Mouse (Mus musculus) forebrain, embryonic 12.5 days (tissue): Measurements from ENCODE around the gene Cdh8. TPM values are rescaled to one million over a fixed set of nuclear protein-coding genes. Genes with fewer than 3 reads are reported as not detected.

Source experiments
- ATAC-seq: fragments of 200-750 bp; cut with Nextera tagmentation; 2 replicates; pipeline ENCODE4 v1.8.0; 2017; ENCODE audit warnings: moderate TSS enrichment; ENCODE audit not compliant: low FRiP score
- H3K27ac ChIP-seq: fragments of 300-500 bp; sonication (generic); 2 replicates; pipeline ENCODE4 v1.5.1; 2016; ENCODE audit warnings: mild to moderate bottlenecking
- H3K27me3 ChIP-seq: fragments of 300-500 bp; sonication (generic); 2 replicates; pipeline ENCODE4 v1.6.1; 2016; ENCODE audit warnings: mild to moderate bottlenecking
- H3K36me3 ChIP-seq: fragments of 300-500 bp; sonication (generic); replicated peaks from 2 replicates; pipeline ENCODE4 v1.6.1; 2016; ENCODE audit warnings: mild to moderate bottlenecking
- H3K4me1 ChIP-seq: fragments of 300-500 bp; sonication (generic); 2 replicates; pipeline ENCODE4 v1.6.1; 2016
- H3K4me2 ChIP-seq: fragments of 300-500 bp; sonication (generic); 2 replicates; pipeline ENCODE4 v1.6.1; 2016; ENCODE audit warnings: mild to moderate bottlenecking, moderate library complexity
- H3K4me3 ChIP-seq: fragments of 300-500 bp; sonication (generic); replicated peaks from 2 replicates; pipeline ENCODE4 v1.5.1; 2016; ENCODE audit warnings: mild to moderate bottlenecking
- H3K9ac ChIP-seq: fragments of 300-500 bp; sonication (generic); 2 replicates; pipeline ENCODE4 v1.6.1; 2016; ENCODE audit warnings: mild to moderate bottlenecking
- H3K9me3 ChIP-seq: fragments of 300-500 bp; sonication (generic); 2 replicates; pipeline ENCODE4 v1.6.1; 2016
- WGBS: fragments of 180-500 bp; shearing (Covaris S2); methylation state at CpG from one replicate; pipeline ENCODE4 v1.1.7; 2016; 5-methylcytosine and 5-hydroxymethylcytosine counted together
- polyA plus RNA-seq: library from polyadenylated mRNA; unstranded; fragments of >200 nt; fragmentation: Nextera tagmentation; extraction: Ambion mirVana; gene quantifications from 2 replicates; pipeline ENCODE4 v1.2.1, GENCODE M21; 2016

Cdh8 gene
- polyA plus RNA-seq = 15.9 and 16.9 TPM in 2 replicates

DNA sequence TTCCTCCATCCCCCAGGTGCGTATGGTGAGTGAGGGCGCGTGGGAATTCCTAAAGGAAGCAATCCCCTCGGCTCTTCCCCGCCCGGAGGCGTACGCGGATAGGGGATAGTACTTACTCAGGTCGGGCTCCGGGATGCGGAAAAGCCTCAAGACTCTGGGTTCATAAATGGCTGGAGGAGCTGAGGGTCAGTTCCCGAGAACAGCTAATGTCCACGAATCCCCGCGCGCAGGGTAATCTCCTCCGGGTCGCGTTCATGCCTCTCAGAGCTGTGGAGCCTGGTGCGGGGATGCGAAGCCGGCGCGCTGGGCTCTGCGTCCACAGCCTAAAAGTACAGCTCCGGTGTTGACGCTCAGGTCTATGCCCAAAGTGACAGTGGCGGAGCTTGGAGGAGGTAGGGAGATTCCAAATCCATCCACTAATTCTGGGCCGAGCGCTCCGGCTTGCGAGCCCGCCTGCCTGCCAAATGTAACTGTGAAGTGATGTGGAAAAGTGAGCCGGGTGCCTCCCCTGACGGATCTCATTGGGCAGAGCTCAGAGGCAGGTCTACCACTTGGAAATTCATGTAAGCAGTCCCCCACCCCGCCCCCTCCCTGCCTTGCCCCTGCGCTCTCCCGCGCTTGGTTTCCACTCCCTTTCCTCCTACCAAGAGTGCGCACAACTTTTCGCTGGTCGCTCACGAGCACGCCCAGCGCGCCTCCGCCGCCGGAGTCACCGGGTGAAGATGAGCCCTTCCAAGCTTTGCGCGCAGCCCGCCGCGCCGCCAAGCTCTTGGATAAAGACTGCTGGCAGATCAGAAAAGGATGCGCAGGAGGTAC is at the start of gene Cdh8:
TSS of gene Cdh8 (minus strand) at position 506 of the 816 bp plus-strand sequence.
- H3K9me3 ChIP-seq = no peaks in the 10 kb centered on the region

DNA sequence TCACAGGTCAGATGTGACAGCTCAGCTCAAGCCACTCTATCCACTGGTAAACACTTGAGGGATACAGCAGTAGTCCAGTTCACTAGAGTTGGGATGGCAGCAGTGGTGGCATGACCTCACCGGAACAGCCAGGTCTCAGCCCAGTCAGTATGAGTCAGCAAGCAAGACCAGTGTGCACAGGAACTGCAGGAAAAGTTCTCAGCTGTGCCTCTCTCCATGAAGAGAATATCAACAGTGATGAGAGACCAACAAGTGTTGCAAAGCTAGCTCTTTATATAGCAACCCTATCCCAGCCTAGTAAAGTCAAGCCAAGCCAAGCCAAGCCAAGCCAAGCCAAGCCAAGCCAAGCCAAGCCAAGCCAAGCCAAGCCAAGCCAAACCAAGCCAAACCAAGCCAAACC is 30.2 kb upstream of the Cdh8 start:
- no peak overlapping the region for H3K4me3 ChIP-seq
- no peaks in the 10 kb centered on the region for H3K9me3 ChIP-seq
- no peaks in the 10 kb centered on the region for H3K36me3 ChIP-seq
- no peak overlapping the region for H3K9ac ChIP-seq
- WGBS = 97% methylated on average over 1 of the region's 1 CpGs
- no peaks in the 10 kb centered on the region for H3K27me3 ChIP-seq
- no peak for ATAC-seq
- no peaks in the 10 kb centered on the region for H3K4me1 ChIP-seq
- H3K27ac ChIP-seq = no peak overlapping the region
- no peak overlapping the region for H3K4me2 ChIP-seq

More for the DNA sequence above, at the start of gene Cdh8:
- peak; percentile 79 for ATAC-seq
- Histone ChIP-seq H3K9ac (peak within 1 kb of the TSS; percentile 65), H3K4me1 (peaks cover 28% of the 10 kb centered on the region), H3K27ac (peak within 1 kb of the TSS; percentile 50), H3K27me3 (peaks cover 21% of the 10 kb centered on the region), H3K36me3 (no peaks in the 10 kb centered on the region), H3K4me3 (peak within 1 kb of the TSS; percentile 56), H3K4me2 (peak within 1 kb of the TSS; percentile 93)
- under 1% methylated on average over 58 of the region's 58 CpGs for WGBS

DNA sequence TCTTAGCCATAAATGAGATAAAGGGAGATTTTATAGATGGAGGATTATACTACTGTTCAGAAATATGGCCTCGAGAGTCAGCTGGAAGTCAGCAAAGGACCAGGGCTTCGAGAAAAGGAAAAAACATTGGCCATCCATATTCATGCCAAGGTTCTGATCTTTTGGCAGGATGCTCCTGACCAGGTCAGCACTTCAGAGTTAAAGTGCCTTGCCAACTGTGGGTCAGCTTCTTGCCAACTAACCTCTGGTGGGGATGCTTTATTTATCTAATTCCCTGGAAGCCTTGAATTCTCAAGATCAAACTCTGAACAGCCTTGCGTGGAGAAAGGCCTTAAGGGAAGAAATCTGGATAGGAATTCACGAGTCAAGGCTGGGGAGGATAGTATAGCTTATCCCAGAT is 9.6 kb upstream of the Cdh8 start:
- 83% methylated on average over 4 of the region's 4 CpGs for WGBS

DNA sequence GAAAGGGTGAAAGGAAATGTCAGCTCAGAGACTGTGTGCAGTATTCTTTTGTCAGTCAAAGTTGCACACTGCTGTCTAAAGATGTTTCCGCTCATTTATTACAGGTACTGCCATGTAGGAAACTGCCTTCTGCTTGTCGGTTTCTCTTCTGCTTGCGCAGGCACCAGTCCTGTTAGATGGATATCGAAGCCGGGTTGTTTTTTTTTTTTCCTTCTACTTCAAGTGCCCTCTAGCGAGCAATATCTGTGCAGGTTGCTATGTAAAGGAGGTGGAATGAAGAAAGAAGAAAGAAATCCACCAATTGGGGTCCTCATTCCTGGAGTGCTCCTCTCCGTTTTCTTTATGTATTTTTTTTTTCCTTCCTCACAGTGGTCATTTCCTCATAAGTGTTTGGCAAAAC is 5.2 kb upstream of the Cdh8 start:
- peaks cover 18% of the 10 kb centered on the region for H3K27me3 ChIP-seq
- no peaks in the 10 kb centered on the region for H3K9me3 ChIP-seq
- peak overlapping the region; percentile 46 for H3K4me2 ChIP-seq
- no peak overlapping the region for H3K27ac ChIP-seq
- H3K4me3 ChIP-seq = no peak overlapping the region; the same call in 1 of the 2 replicates
- 10% methylated on average over 7 of the region's 7 CpGs for WGBS
- H3K9ac ChIP-seq = no peak overlapping the region
- peaks cover 21% of the 10 kb centered on the region for H3K4me1 ChIP-seq
- peak; percentile 15; the same call in 1 of the 2 replicates for ATAC-seq
- no peaks in the 10 kb centered on the region for H3K36me3 ChIP-seq

More for the DNA sequence above, 9.6 kb upstream of the Cdh8 start:
- no peaks in the 10 kb centered on the region for H3K27me3 ChIP-seq
- no peak overlapping the region for H3K27ac ChIP-seq
- no peak overlapping the region for H3K4me2 ChIP-seq
- H3K4me3 ChIP-seq = no peak overlapping the region
- ATAC-seq = no peak
- H3K36me3 ChIP-seq = no peaks in the 10 kb centered on the region
- no peaks in the 10 kb centered on the region for H3K9me3 ChIP-seq
- H3K9ac ChIP-seq = no peak overlapping the region
- peaks cover 7% of the 10 kb centered on the region for H3K4me1 ChIP-seq

DNA sequence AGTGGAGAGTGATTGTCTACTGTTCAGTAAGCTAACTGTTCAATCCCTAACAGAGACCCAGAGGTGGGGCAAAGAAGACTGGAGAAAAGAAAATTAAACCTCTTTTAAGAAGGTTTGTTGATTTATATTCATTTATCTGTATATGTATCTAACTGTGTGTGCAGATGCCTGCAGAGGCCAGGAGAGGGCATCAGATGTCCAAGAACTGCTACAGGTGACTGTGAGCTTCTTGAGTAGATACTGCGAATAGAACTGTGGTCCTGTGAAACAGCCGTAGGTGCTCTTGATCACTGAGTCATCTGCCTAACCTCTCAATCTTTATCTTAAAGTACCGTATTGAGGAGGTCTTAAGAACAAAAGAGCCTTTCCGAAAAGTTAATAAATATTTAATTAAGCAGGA is 3.5 kb upstream of the Cdh8 start:
- no peak overlapping the region for H3K4me2 ChIP-seq
- H3K4me3 ChIP-seq = no peak overlapping the region
- peaks cover 21% of the 10 kb centered on the region for H3K27me3 ChIP-seq
- no peaks in the 10 kb centered on the region for H3K36me3 ChIP-seq
- H3K9ac ChIP-seq = no peak overlapping the region
- no peak for ATAC-seq
- no peak overlapping the region for H3K27ac ChIP-seq
- H3K4me1 ChIP-seq = peaks cover 27% of the 10 kb centered on the region
- 92% methylated on average over 4 of the region's 4 CpGs for WGBS
- no peaks in the 10 kb centered on the region for H3K9me3 ChIP-seq

DNA sequence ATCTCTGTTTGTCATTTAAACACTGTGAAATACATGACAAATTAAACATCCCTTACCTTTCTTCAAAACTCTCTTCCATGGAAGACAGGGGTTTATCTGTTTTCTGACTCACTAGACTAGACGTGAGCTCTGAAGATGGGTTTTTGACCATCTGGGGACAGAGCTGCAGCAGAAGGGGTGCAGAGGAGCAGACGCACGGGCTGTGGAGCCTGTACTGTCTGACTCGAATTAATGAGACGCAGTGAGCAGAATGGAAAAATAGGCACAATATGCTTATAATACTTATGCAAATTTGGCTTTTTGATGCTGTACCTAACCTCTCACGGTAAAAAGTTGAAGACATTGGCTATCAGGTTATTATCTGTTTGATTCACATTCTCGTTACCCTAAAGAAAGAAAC is 1.2 kb upstream of the Cdh8 start:
- Histone ChIP-seq H3K4me1 (peaks cover 35% of the 10 kb centered on the region), H3K27me3 (peaks cover 21% of the 10 kb centered on the region), H3K9me3 (no peaks in the 10 kb centered on the region), H3K27ac (no peak overlapping the region), H3K36me3 (no peaks in the 10 kb centered on the region), H3K4me3 (peak overlapping the region; percentile 56), H3K9ac (no peak overlapping the region; the same call in 1 of the 2 replicates), H3K4me2 (peak overlapping the region; percentile 93)
- no peak for ATAC-seq
- 19% methylated on average over 7 of the region's 7 CpGs for WGBS

DNA sequence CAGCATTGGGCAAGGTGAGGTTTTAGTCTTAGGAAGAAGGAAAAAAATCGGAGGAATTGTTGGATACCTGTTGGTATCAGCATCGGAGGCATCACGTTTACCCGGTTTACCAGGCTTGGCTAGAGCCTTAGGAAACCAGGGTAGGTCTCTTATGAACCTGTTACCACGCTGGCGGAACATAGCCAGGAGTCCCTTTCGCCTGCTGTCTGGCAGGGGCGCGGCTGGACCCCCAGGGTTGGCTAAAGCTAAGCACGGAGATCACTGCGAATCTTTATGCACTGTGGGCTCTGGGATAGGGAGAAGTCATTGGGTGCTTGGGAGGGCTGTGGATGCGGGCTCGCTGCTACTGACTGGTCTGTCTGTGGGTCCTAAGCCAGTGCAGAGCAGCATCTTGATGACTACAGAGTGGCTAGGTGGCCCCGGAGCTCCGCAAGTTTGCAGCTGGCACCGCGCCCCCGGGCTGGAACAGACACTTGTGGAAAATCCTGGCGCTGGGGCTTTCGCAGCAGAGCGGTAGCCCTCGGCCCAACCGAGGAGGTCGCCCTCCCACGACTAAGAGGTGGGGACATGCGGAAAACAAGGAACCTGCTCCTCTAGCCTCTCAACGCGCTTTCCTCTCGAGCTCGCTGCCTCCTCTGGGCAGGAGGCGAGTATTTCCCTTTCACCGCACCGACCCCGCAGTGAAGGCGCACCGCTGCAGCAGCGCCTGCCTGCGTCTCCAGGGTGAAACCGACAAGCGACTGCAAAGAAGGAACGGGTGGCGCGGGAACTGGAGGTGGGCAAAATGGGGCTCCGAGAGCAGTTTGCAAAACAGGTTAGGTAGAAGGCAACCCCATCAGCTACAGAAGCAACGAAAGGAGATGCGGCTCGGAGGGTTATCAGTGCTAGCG is 950 bp downstream of the Cdh8 start:
- ATAC-seq = peak; percentile 30
- Histone ChIP-seq H3K4me1 (peaks cover 28% of the 10 kb centered on the region), H3K36me3 (no peaks in the 10 kb centered on the region), H3K9ac (peak overlapping the region; percentile 65), H3K27ac (peak overlapping the region; percentile 50), H3K9me3 (no peaks in the 10 kb centered on the region), H3K4me3 (peak overlapping the region; percentile 56), H3K27me3 (peaks cover 21% of the 10 kb centered on the region), H3K4me2 (peak overlapping the region; percentile 93)
- WGBS = under 1% methylated on average over 48 of the region's 48 CpGs

DNA sequence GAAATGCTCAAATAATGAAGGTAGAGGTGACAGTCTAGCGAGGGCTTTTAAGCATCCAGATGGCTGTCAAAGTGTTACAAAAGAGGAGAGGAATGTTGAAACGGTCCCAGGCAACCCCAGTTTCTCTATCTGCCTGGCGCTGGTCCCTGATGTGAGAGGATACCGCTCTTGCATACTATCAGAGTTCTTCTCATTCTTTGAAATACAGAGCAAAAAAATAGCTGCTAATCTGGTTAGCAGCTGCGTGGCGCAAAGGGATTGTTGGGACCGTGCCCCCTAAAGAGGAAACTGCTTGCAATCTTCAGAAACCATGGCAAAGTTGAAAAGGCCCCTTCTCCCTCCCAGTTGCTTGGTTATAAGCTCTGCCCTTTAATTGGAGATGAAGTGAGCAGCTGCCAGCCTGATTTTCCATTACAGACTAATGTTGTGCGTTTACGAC is 1.8 kb downstream of the Cdh8 start:
- Histone ChIP-seq H3K27me3 (peaks cover 21% of the 10 kb centered on the region), H3K4me2 (peak overlapping the region; percentile 93), H3K36me3 (no peaks in the 10 kb centered on the region), H3K4me1 (peaks cover 28% of the 10 kb centered on the region), H3K9me3 (no peaks in the 10 kb centered on the region), H3K4me3 (peak overlapping the region; percentile 56), H3K9ac (peak overlapping the region; percentile 65; the same call in 1 of the 2 replicates), H3K27ac (peak overlapping the region; percentile 53; the same call in 1 of the 2 replicates)
- peak; percentile 47; the same call in 1 of the 2 replicates for ATAC-seq
- under 1% methylated on average over 9 of the region's 9 CpGs for WGBS

DNA sequence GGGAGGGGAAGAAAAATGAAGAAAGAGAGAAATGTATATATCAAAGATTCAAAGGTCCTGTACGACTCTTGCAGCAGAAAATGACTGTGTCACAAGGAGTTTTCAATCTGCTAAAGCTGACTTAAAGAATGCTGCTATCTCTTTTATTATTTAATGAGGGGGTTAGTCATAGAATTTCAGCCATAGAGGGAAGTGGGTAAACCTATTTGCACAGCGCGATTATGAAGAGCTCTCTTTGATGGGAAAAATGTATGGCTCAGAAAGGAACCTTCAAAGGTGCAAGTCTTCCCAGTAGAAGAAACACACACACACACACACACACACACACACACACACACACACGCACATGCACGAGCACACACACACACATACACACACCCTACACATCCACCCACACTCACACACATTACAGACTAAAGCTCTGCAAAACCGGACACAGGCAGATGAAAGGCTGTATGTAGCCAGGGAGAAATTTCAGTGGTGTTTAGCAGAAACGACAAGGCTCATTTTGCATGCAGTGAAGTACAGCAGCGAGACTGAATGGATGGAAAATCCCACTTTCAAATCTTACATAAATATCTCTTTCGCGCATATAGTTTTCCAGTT is 2.3 kb downstream of the Cdh8 start:
- WGBS = 25% methylated on average over 10 of the region's 10 CpGs
- H3K27ac ChIP-seq = peak overlapping the region; percentile 53
- ATAC-seq = no peak; the same call in 1 of the 2 replicates
- peak overlapping the region; percentile 93 for H3K4me2 ChIP-seq
- H3K4me3 ChIP-seq = peak overlapping the region; percentile 56
- peaks cover 21% of the 10 kb centered on the region for H3K27me3 ChIP-seq
- peaks cover 28% of the 10 kb centered on the region for H3K4me1 ChIP-seq
- H3K36me3 ChIP-seq = no peaks in the 10 kb centered on the region
- no peaks in the 10 kb centered on the region for H3K9me3 ChIP-seq
- peak overlapping the region; percentile 65; the same call in 1 of the 2 replicates for H3K9ac ChIP-seq

DNA sequence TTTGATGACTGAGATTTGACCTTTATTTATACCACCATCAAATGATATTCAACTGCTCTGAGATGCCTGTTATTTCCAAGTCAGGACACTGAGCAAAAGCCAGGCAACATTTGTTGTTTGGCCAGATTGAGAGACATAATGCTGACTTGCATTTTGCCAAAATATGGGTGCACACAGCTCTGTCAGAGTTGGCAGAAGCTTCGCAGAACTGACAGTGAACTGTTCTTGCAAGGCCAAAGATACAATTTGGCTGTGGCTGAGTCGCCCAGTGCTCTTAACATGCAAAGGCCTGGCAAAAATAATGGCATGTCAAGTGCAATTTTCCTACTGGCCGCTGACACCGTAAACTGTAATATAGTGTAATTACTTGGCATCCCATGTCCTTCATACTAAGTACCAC is 22.4 kb downstream of the Cdh8 start:
- Histone ChIP-seq H3K27ac (no peak overlapping the region), H3K9me3 (no peaks in the 10 kb centered on the region), H3K36me3 (no peaks in the 10 kb centered on the region), H3K4me2 (no peak overlapping the region), H3K4me1 (0 out of 2 replicates have a peak, but pooled peaks cover under 1% of the 10 kb centered on the region), H3K27me3 (no peaks in the 10 kb centered on the region), H3K4me3 (no peak overlapping the region), H3K9ac (no peak overlapping the region)
- no peak for ATAC-seq
- WGBS = 84% methylated on average over 4 of the region's 4 CpGs

DNA sequence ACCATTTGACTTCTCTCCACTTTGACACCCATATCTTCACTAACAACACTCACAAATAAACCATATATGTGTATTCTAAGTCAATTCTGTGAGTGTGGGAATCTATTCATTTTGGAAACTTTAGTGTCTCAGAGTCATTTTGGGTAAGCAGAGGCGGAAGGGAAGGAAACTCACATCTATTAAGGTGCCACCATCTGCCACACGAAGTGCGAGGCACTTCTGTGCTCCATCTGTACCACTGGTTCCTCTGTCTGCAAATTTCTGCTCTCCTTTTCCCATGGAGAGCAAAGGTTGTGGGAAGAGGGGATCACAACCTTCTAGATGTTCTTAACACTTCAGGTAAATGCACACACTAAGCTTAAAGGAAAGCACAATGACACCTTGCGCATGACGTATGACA is 46.2 kb downstream of the Cdh8 start:
- Histone ChIP-seq H3K4me3 (no peak overlapping the region), H3K4me2 (no peak overlapping the region), H3K9me3 (no peaks in the 10 kb centered on the region), H3K27me3 (no peaks in the 10 kb centered on the region), H3K4me1 (no peaks in the 10 kb centered on the region), H3K36me3 (no peaks in the 10 kb centered on the region), H3K9ac (no peak overlapping the region), H3K27ac (no peak overlapping the region)
- WGBS = 93% methylated on average over 5 of the region's 5 CpGs
- ATAC-seq = no peak

DNA sequence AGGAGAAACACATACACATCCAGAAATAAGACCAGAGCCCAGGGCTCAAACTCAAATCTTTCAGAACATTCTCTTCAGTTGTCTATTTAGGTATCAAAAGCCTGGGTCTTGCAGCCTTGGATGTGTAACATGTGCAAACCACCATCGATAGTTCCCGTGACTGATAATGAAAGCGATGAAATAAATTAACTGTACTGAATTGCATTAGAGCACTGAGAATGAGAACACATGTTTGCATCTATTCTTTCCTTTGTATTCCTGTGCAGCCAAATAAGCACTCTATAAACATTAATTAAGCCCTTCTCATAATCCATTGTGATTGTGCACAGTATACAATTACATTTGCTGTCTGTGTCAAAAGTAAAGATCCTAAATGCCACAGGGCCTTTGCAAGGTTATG is 47.1 kb downstream of the Cdh8 start:
- Histone ChIP-seq H3K27me3 (no peaks in the 10 kb centered on the region), H3K4me3 (no peak overlapping the region), H3K4me1 (no peaks in the 10 kb centered on the region), H3K4me2 (no peak overlapping the region), H3K27ac (no peak overlapping the region), H3K9ac (no peak overlapping the region), H3K36me3 (no peaks in the 10 kb centered on the region), H3K9me3 (no peaks in the 10 kb centered on the region)
- ATAC-seq = no peak
- WGBS = 67% methylated on average over 3 of the region's 3 CpGs
